Mouse (Mus musculus) stomach, embryonic 15.5 days (tissue): ENCODE measurements around the gene Agt. TPM values are rescaled to one million over a fixed set of nuclear protein-coding genes. Genes with fewer than 3 reads are reported as not detected.

Source experiments
- ATAC-seq: fragments of 200-750 bp; cut with Nextera tagmentation; 2 replicates; pipeline ENCODE4 v1.8.0; 2017; ENCODE audit warnings: low read depth, moderate number of reproducible peaks, moderate TSS enrichment; ENCODE audit not compliant: insufficient read depth, low FRiP score
- H3K27ac ChIP-seq: fragments of 300-500 bp; sonication (generic); 2 replicates; pipeline ENCODE4 v1.5.1; 2015; ENCODE audit warnings: mild to moderate bottlenecking, inconsistent platforms
- H3K27me3 ChIP-seq: fragments of 300-500 bp; sonication (generic); replicated peaks from 2 replicates; pipeline ENCODE4 v1.6.1; 2015; ENCODE audit warnings: inconsistent platforms
- H3K36me3 ChIP-seq: fragments of 300-500 bp; sonication (generic); 2 replicates; pipeline ENCODE4 v1.6.1; 2015; ENCODE audit warnings: inconsistent platforms
- H3K4me1 ChIP-seq: fragments of 300-500 bp; sonication (generic); 2 replicates; pipeline ENCODE4 v1.6.1; 2015; ENCODE audit warnings: inconsistent platforms
- H3K4me2 ChIP-seq: fragments of 300-500 bp; sonication (generic); 2 replicates; pipeline ENCODE4 v1.6.1; 2015; ENCODE audit warnings: mild to moderate bottlenecking, inconsistent platforms
- H3K4me3 ChIP-seq: fragments of 300-500 bp; sonication (generic); replicated peaks from 2 replicates; pipeline ENCODE4 v1.5.1; 2015; ENCODE audit warnings: inconsistent platforms
- H3K9ac ChIP-seq: fragments of 300-500 bp; sonication (generic); 2 replicates; pipeline ENCODE4 v1.6.1; 2015; ENCODE audit warnings: inconsistent platforms
- H3K9me3 ChIP-seq: fragments of 300-500 bp; sonication (generic); 2 replicates; pipeline ENCODE4 v1.6.1; 2016; ENCODE audit warnings: inconsistent platforms
- WGBS: fragments of 180-500 bp; shearing (Covaris S2); methylation state at CpG from one replicate; pipeline ENCODE4 v1.1.7; 2015; 5-methylcytosine and 5-hydroxymethylcytosine counted together
- polyA plus RNA-seq: library from polyadenylated mRNA; unstranded; fragments of >200 nt; fragmentation: Nextera tagmentation; extraction: Ambion mirVana; gene quantifications from 2 replicates; pipeline ENCODE4 v1.2.1, GENCODE M21; 2015

Agt gene
- polyA plus RNA-seq, 1 experiment from 2014 or later: 15.8 TPM

DNA sequence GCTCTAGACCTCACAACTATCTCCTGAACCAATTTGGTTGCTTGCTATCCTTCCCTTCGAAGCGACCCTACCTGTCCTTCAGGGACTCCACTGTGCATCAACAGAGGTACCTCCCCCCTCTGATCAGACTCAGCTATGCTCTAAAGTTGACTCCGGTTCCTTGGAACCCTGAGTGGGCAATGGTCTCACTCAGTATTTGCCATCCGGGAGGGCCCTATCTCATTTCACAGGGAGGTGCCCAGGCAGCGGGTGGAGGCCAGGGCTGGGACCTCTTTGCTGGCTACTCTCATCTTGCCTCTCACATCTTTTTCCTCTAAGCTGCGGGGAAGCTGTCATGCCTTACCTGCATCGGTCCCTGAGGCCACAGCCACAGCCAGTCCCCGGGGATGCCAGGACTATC, 6.3 kb upstream of the Agt start, which contains the start of gene Capn9:
Gene Capn9, plus strand, starts transcription at position 301 of the 400 bp plus-strand sequence.
- Histone ChIP-seq H3K27ac (0 out of 2 replicates have a peak within 1 kb of the TSS, but pooled peaks have one; percentile 35), H3K4me1 (peaks cover 12% of the 10 kb centered on the region; the same call in 1 of the 2 replicates), H3K27me3 (no peaks in the 10 kb centered on the region), H3K36me3 (no peaks in the 10 kb centered on the region), H3K9me3 (no peaks in the 10 kb centered on the region), H3K4me2 (no peak within 1 kb of the TSS), H3K4me3 (no peak within 1 kb of the TSS), H3K9ac (no peak within 1 kb of the TSS)
- 83% methylated on average over 8 of the region's 8 CpGs for WGBS
- no peak for ATAC-seq

DNA sequence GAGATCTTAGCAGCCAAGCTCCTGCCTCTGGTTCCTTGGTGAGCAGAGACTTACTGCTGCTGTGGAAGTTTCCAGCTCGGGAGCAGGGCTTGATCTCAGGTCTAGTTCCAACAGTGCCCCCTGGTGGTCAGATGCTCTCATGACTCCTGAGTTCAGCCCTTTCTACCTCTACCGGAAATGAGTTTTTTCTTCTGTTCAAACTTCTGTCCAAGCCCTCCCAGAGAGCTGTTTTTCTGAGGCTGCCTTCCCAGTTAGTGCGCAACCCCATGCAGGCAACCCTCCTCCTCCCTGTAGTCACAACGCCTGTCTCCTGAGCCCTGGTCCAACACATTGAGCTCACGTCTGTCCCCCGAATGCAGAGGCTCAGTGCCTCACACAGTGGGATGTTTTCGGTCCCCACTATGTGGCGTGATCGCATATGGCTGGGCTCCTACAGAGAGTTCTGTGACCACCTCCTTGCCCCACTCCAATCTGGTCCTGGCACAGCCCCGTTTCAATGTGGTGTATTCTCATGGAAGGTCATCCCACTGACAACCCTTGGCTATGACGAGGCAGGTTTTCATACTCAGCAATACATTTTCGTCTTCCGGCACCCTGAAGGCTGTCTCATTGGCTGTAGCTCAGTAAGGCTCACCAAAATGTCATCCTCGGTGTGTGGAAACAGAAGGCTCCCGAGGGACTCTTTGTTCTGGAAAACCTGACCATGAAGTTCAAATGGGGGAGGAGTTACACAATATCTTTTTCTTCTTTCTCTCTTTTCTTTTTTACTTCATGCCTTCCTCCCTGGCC, 4.2 kb upstream of the Agt start:
- Histone ChIP-seq H3K9me3 (no peaks in the 10 kb centered on the region), H3K27ac (peak overlapping the region; percentile 59; the same call in 1 of the 2 replicates), H3K4me2 (no peak overlapping the region), H3K9ac (no peak overlapping the region), H3K36me3 (no peaks in the 10 kb centered on the region), H3K27me3 (no peaks in the 10 kb centered on the region), H3K4me3 (no peak overlapping the region), H3K4me1 (peaks cover 29% of the 10 kb centered on the region; the same call in 1 of the 2 replicates)
- 62% methylated on average over 15 of the region's 15 CpGs for WGBS
- no peak for ATAC-seq

DNA sequence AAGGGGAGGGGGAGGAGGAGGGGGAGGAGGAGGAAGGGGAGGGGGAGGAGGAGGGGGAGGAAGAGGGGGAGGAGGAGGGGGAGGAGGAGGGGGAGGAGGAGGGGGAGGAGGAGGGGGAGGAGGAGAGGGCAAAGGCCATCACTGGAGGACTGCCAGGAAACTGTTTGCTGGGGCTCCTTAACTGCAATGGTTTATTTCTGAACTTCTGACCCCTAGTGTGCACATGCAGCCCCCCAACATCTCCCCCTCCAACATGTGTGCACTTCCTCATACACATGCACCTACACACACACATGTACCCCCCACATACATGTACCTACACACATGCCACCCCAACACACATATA, 2.9 kb upstream of the Agt start:
- Histone ChIP-seq H3K9ac (no peak overlapping the region), H3K27me3 (no peaks in the 10 kb centered on the region), H3K4me3 (no peak overlapping the region), H3K4me2 (no peak overlapping the region), H3K36me3 (no peaks in the 10 kb centered on the region), H3K27ac (peak overlapping the region; percentile 26; the same call in 1 of the 2 replicates), H3K4me1 (peaks cover 29% of the 10 kb centered on the region; the same call in 1 of the 2 replicates), H3K9me3 (no peaks in the 10 kb centered on the region)
- ATAC-seq: no peak

DNA sequence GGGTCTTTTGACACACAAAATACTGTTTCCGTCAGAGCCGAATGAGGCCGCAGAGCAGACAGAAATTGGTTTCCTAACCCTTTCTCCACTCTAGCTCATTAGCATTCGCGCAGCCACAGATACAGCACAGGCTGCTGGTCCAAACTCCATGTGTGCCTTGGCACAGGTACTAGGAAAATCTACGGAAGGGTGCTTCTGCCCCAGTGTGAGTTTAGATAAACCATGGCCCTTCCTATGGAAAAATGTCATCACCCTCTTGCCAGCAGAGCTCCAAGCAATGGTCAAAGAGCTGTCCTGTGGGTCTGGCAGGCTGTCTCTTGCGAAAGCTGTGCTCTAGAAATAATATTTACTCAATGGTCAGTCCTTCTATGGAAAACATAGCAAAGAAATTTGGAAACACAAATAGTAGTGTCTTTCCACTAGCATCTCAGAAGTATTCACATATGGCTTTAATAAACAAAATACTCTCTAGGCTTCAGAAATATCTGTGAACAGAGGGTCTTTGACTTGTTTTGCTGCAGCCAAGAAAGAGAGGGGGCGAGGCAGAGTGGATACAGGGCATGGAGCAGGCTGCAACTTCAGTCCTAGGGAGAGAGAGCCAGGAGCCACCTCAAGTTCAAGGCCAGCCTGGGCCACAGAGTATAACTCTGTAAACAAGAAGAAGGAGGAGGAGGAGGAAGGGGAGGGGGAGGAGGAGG, 2.4 kb upstream of the Agt start:
- no peak overlapping the region for H3K9ac ChIP-seq
- H3K27ac ChIP-seq: peak overlapping the region; percentile 85
- H3K4me1 ChIP-seq: peaks cover 29% of the 10 kb centered on the region; the same call in 1 of the 2 replicates
- no peak overlapping the region for H3K4me2 ChIP-seq
- no peak overlapping the region for H3K4me3 ChIP-seq
- 49% methylated on average over 8 of the region's 8 CpGs for WGBS
- no peaks in the 10 kb centered on the region for H3K9me3 ChIP-seq
- peak; percentile 35; the same call in 1 of the 2 replicates for ATAC-seq
- no peaks in the 10 kb centered on the region for H3K27me3 ChIP-seq
- H3K36me3 ChIP-seq: no peaks in the 10 kb centered on the region

- peak overlapping the region; percentile 13; the same call in 1 of the 2 replicates for H3K27ac ChIP-seq
- H3K4me2 ChIP-seq: no peak overlapping the region
- H3K9me3 ChIP-seq: no peaks in the 10 kb centered on the region
- 73% methylated on average over 2 of the region's 2 CpGs for WGBS
- H3K4me3 ChIP-seq: no peak overlapping the region
- peaks cover 24% of the 10 kb centered on the region; the same call in 1 of the 2 replicates for H3K4me1 ChIP-seq
- H3K9ac ChIP-seq: no peak overlapping the region
- no peak; the same call in 1 of the 2 replicates for ATAC-seq
- H3K36me3 ChIP-seq: no peaks in the 10 kb centered on the region
- no peaks in the 10 kb centered on the region for H3K27me3 ChIP-seq
These were observed 406 bp downstream of the Agt start for GRCm38 (mm10) chr8:124569100-124569499.

DNA sequence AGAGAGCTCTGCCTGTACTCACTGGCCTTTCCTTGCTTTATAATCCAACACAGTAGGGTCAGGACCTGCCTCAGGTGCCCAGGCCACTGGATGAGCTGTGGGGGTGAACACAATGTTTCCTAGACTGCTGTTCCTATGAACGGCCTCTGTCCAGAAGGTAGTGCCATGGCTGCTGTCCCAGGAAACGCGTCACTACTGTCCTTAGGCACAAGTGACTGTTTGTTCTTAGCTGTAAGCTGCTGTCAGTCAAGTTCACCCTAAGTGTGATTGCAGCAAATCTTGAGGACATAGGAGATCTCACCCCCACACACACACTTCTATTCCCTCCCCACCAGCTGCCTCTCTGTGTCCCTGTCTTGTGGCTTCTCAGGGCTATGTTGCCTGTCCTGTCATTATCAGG, 1.9 kb downstream of the Agt start:
- Histone ChIP-seq H3K27ac (no peak overlapping the region), H3K9me3 (no peaks in the 10 kb centered on the region), H3K36me3 (no peaks in the 10 kb centered on the region), H3K4me3 (no peak overlapping the region), H3K27me3 (no peaks in the 10 kb centered on the region), H3K4me2 (no peak overlapping the region), H3K4me1 (peaks cover 20% of the 10 kb centered on the region; the same call in 1 of the 2 replicates), H3K9ac (no peak overlapping the region)
- ATAC-seq: no peak
- 77% methylated on average over 3 of the region's 3 CpGs for WGBS

- H3K4me1 ChIP-seq: peaks cover 20% of the 10 kb centered on the region; the same call in 1 of the 2 replicates
- H3K9ac ChIP-seq: no peak overlapping the region
- H3K9me3 ChIP-seq: no peaks in the 10 kb centered on the region
- no peak overlapping the region for H3K4me2 ChIP-seq
- no peak overlapping the region for H3K27ac ChIP-seq
- no peak overlapping the region for H3K4me3 ChIP-seq
- WGBS: 76% methylated on average over 6 of the region's 6 CpGs
- H3K36me3 ChIP-seq: no peaks in the 10 kb centered on the region
- H3K27me3 ChIP-seq: no peaks in the 10 kb centered on the region
- no peak for ATAC-seq
These were observed 2.4 kb downstream of the Agt start for GRCm38 (mm10) chr8:124567126-124567525.

DNA sequence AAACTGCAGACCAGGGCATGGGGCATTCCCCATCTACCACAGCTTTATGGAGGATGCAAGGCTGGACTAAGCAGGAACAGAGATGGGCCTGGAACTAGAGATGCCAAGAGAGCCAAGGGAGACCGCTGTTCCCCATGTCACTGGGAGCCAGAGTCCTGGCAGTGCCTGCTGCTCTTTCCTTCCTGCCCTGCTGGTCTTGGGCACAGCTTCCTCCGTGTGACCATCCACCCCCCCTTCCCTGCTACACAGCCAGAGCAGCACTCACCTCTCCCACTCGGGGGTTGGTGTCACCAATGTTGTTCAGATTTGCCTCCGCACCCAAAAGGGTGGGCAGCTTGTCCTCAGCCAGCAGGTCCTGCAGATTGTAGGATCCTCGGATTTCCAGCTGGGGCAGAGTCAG, 12.0 kb downstream of the Agt start:
- H3K4me2 ChIP-seq: no peak overlapping the region

GRCm38 (mm10) chr8:124556658-124557057, 12.8 kb downstream of the Agt start:
- Histone ChIP-seq H3K27ac (no peak overlapping the region), H3K4me2 (no peak overlapping the region), H3K36me3 (peaks cover 13% of the 10 kb centered on the region), H3K4me1 (0 out of 2 replicates have a peak, but pooled peaks cover 2% of the 10 kb centered on the region), H3K9me3 (no peaks in the 10 kb centered on the region), H3K4me3 (no peak overlapping the region), H3K9ac (no peak overlapping the region), H3K27me3 (no peaks in the 10 kb centered on the region)
- ATAC-seq: no peak
- WGBS: 78% methylated on average over 13 of the region's 13 CpGs

More for the DNA sequence above, 12.0 kb downstream of the Agt start:
- Histone ChIP-seq H3K4me1 (0 out of 2 replicates have a peak, but pooled peaks cover 2% of the 10 kb centered on the region), H3K9ac (no peak overlapping the region), H3K9me3 (no peaks in the 10 kb centered on the region), H3K36me3 (peaks cover 4% of the 10 kb centered on the region; the same call in 1 of the 2 replicates), H3K4me3 (no peak overlapping the region), H3K27me3 (no peaks in the 10 kb centered on the region), H3K27ac (no peak overlapping the region; the same call in 1 of the 2 replicates)
- no peak for ATAC-seq
- WGBS: 60% methylated on average over 5 of the region's 5 CpGs

DNA sequence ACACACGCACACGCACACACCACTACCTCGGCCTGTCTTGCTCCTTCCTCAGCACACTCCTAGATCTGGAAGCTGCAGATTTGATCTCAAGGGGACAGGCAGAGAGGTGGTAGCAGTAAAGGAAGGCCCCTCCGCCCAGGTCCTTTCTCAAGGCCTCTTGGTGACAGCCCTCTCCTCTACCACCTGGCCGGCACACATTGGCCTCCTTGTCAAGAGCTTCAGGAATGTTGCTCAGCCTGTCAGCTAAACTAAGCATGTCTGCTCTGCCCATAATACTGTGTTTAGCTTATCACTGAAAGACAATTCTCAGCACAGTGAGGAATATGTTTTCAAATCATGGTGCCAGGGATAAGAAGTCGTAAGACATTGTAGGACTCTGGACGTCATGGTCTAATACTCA, 13.3 kb downstream of the Agt start:
- H3K4me1 ChIP-seq: 0 out of 2 replicates have a peak, but pooled peaks cover 2% of the 10 kb centered on the region
- H3K36me3 ChIP-seq: peaks cover 17% of the 10 kb centered on the region
- no peak overlapping the region for H3K9ac ChIP-seq
- 74% methylated on average over 7 of the region's 7 CpGs for WGBS
- H3K4me3 ChIP-seq: no peak overlapping the region
- H3K27me3 ChIP-seq: no peaks in the 10 kb centered on the region
- no peak for ATAC-seq
- H3K4me2 ChIP-seq: no peak overlapping the region
- H3K27ac ChIP-seq: peak overlapping the region; percentile 7; the same call in 1 of the 2 replicates
- no peaks in the 10 kb centered on the region for H3K9me3 ChIP-seq

DNA sequence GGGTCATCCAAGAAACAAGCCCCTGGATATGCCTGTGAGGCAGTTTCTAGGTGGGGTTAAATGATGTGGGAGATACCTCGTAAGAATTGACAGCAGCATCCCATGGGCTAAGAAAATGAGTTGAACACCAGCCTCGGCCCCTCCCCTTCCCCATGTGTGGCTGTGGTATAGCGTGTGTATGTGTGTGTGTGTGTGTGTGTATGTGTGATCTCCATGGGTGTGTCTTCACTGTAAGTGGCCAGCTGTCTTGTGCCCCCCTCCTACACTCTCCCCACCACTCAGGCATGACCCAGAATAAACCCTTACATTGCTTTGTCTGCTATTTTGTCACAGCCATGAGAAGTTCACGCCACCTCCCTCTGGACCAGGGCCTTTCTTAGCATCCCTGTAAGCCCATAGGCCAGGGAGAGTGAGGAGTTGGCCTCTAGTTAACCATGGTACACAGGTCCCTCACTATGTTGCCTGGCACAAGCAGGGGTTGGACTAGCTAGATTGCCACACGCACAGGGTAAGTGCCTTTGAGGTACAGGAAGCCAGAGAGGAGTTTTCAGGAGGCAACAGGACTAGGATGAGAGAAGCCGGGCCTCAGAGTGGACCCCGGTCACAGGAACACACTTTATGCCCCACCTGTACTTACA, 14.3 kb downstream of the Agt start:
- Histone ChIP-seq H3K4me3 (no peak overlapping the region), H3K4me1 (0 out of 2 replicates have a peak, but pooled peaks cover 2% of the 10 kb centered on the region), H3K9me3 (no peaks in the 10 kb centered on the region), H3K27me3 (no peaks in the 10 kb centered on the region), H3K27ac (no peak overlapping the region), H3K4me2 (no peak overlapping the region), H3K36me3 (peaks cover 27% of the 10 kb centered on the region), H3K9ac (no peak overlapping the region)
- no peak for ATAC-seq
- WGBS: 88% methylated on average over 7 of the region's 7 CpGs
